Mouse (Mus musculus) hindbrain, embryonic 11.5 days (tissue): Measurements from ENCODE around the gene Fam24b. TPM values are rescaled to one million over a fixed set of nuclear protein-coding genes. Genes with fewer than 3 reads are reported as not detected.

Experiments used
- ATAC-seq: fragments of 200-750 bp; cut with Nextera tagmentation; 2 replicates; pipeline ENCODE4 v1.8.0; 2017; ENCODE audit warnings: mild to moderate bottlenecking, moderate TSS enrichment, moderate library complexity; ENCODE audit not compliant: low FRiP score
- DNase-seq: peaks from one replicate; pipeline ENCODE4 v3.0.0-alpha.2; 2015; ENCODE audit warnings: low spot score
- H3K27ac ChIP-seq: fragments of 300-500 bp; sonication (generic); 2 replicates; pipeline ENCODE4 v1.5.1; 2014; ENCODE audit warnings: mild to moderate bottlenecking, low read depth, low read length
- H3K27me3 ChIP-seq: fragments of 300-500 bp; sonication (generic); 2 replicates; pipeline ENCODE4 v1.6.1; 2014; ENCODE audit warnings: mild to moderate bottlenecking, low read length, moderate library complexity, mixed read lengths; ENCODE audit not compliant: control insufficient read depth, insufficient read depth
- H3K36me3 ChIP-seq: fragments of 300-500 bp; sonication (generic); 2 replicates; pipeline ENCODE4 v1.6.1; 2014; ENCODE audit warnings: mild to moderate bottlenecking, low read length, moderate library complexity, mixed read lengths; ENCODE audit not compliant: control insufficient read depth, insufficient read depth
- H3K4me1 ChIP-seq: fragments of 300-500 bp; sonication (generic); replicated peaks from 2 replicates; pipeline ENCODE4 v1.6.1; 2014; ENCODE audit warnings: low read length, mixed read lengths; ENCODE audit not compliant: control insufficient read depth, insufficient read depth
- H3K4me2 ChIP-seq: fragments of 300-500 bp; sonication (generic); replicated peaks from 2 replicates; pipeline ENCODE4 v1.6.1; 2014; ENCODE audit warnings: mild to moderate bottlenecking, low read depth, low read length
- H3K4me3 ChIP-seq: fragments of 300-500 bp; sonication (generic); 2 replicates; pipeline ENCODE4 v1.5.1; 2014; ENCODE audit warnings: low read depth, low read length
- H3K9ac ChIP-seq: fragments of 300-500 bp; sonication (generic); 2 replicates; pipeline ENCODE4 v1.6.1; 2014; ENCODE audit warnings: low read depth, low read length
- H3K9me3 ChIP-seq: fragments of 300-500 bp; sonication (generic); 2 replicates; pipeline ENCODE4 v1.6.1; 2016; ENCODE audit warnings: low read length; ENCODE audit not compliant: control insufficient read depth
- WGBS: fragments of 180-500 bp; shearing (Covaris S2); extraction: QIAGEN DNeasy Blood & Tissue Kit; methylation state at CpG from one replicate; pipeline ENCODE4 v1.1.7; 2014; 5-methylcytosine and 5-hydroxymethylcytosine counted together
- polyA plus RNA-seq: library from polyadenylated mRNA; unstranded; fragments of >200 nt; fragmentation: Nextera tagmentation; extraction: Ambion mirVana; gene quantifications from 2 replicates; pipeline ENCODE4 v1.2.1, GENCODE M21; 2014

The Fam24b gene
- polyA plus RNA-seq, 1 experiment from 2014 or later = not detected

GRCm38 (mm10) chr7:131306733-131307132, 22.6 kb downstream of the Fam24b start:
- no peak for ATAC-seq
- Histone ChIP-seq H3K9me3 (no peaks in the 10 kb centered on the region), H3K4me1 (no peaks in the 10 kb centered on the region), H3K36me3 (no peaks in the 10 kb centered on the region), H3K4me2 (no peak overlapping the region), H3K27ac (no peak overlapping the region), H3K4me3 (no peak overlapping the region), H3K27me3 (no peaks in the 10 kb centered on the region), H3K9ac (no peak overlapping the region)
- WGBS = 81% methylated on average over 5 of the region's 5 CpGs
- no peak for DNase-seq

DNA sequence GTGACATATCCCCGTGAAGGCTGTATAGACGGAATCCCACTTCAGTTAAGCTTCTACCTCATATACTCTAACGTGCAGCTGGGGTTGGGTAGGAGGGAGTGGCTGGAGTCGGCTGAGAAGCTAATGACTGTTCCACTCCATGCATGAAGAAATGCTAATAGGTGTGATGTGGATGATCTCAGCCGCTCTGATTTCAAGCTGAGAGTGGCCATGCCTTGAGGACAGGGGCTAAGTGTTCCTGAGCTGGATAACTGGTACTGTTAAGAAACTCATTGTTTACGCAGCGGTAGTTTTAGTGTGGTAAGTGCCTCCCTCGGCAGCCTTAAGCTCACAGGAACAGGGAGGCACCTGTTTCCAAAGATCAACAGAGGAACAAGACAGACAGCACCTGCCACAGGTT, 26.0 kb downstream of the Fam24b start:
- Histone ChIP-seq H3K27ac (no peak overlapping the region), H3K4me3 (no peak overlapping the region), H3K27me3 (no peaks in the 10 kb centered on the region), H3K4me2 (no peak overlapping the region), H3K4me1 (no peaks in the 10 kb centered on the region), H3K9me3 (no peaks in the 10 kb centered on the region), H3K9ac (no peak overlapping the region), H3K36me3 (no peaks in the 10 kb centered on the region)
- ATAC-seq (no peak), DNase-seq (no peak)
- WGBS = 89% methylated on average over 8 of the region's 8 CpGs

GRCm38 (mm10) chr7:131297151-131297550, 32.2 kb downstream of the Fam24b start:
- Histone ChIP-seq H3K4me3 (no peak overlapping the region), H3K4me2 (no peak overlapping the region), H3K9me3 (no peaks in the 10 kb centered on the region), H3K9ac (no peak overlapping the region), H3K27me3 (no peaks in the 10 kb centered on the region), H3K4me1 (no peaks in the 10 kb centered on the region), H3K36me3 (no peaks in the 10 kb centered on the region), H3K27ac (no peak overlapping the region)
- WGBS = 75% methylated on average over 8 of the region's 8 CpGs
- ATAC-seq (no peak), DNase-seq (peak; percentile 5)

Other genes starting within 250 kb of the Fam24b start
- gene 4933402N03Rik, start 183.2 kb downstream of the Fam24b start, polyA plus RNA-seq = not detected in 2 replicates
- gene 5430419D17Rik, start 155.1 kb downstream of the Fam24b start, polyA plus RNA-seq = not detected in 2 replicates
- gene Cuzd1, start 7.2 kb downstream of the Fam24b start, polyA plus RNA-seq = not detected in 2 replicates
- gene Fam24a, start 4.3 kb upstream of the Fam24b start, polyA plus RNA-seq = not detected in 2 replicates
- gene 2310057M21Rik, start 33.2 kb upstream of the Fam24b start, polyA plus RNA-seq = 22.5 and 23.7 TPM in 2 replicates
- 59.4 and 63.3 TPM in 2 replicates for gene Pstk, start 41.6 kb upstream of the Fam24b start, polyA plus RNA-seq
- 25.4 and 26.6 TPM in 2 replicates for gene Ikzf5, start 81.0 kb upstream of the Fam24b start, polyA plus RNA-seq
- gene Acadsb, start 81.1 kb upstream of the Fam24b start, polyA plus RNA-seq = 88.8 and 93.7 TPM in 2 replicates
- 0.57 and 1.2 TPM in 2 replicates for gene Hmx3, start 213.4 kb upstream of the Fam24b start, polyA plus RNA-seq
- 2.7 and 3.5 TPM in 2 replicates for gene Hmx2, start 219.3 kb upstream of the Fam24b start, polyA plus RNA-seq
- gene Bub3, start 230.7 kb upstream of the Fam24b start, polyA plus RNA-seq = 271 and 278 TPM in 2 replicates